Mouse (Mus musculus): ENCODE measurements around the gene Angptl8. TPM values are rescaled to one million over a fixed set of nuclear protein-coding genes. Genes with fewer than 3 reads are reported as not detected.
A peak's percentile ranks its signal among the peaks of the same experiment; 100 is the strongest.

Angptl8 gene
- polyA plus RNA-seq, 1 experiment from 2014 or later = 0.46 TPM

GRCm38 (mm10) chr9:21870879-21871524 lies 35.7 kb downstream of the Angptl8 start:
- H3K9me3 ChIP-seq = no peaks in the 10 kb centered on the region
- 14% methylated on average over 20 of the region's 20 CpGs for WGBS
- H3K9ac ChIP-seq = no peak overlapping the region
- peaks cover 11% of the 10 kb centered on the region; the same call in 1 of the 2 replicates for H3K27me3 ChIP-seq
- H3K4me1 ChIP-seq (replicated peaks) = no peaks in the 10 kb centered on the region
- no peaks in the 10 kb centered on the region for H3K36me3 ChIP-seq
- H3K4me2 ChIP-seq = peak overlapping the region; percentile 46
- H3K27ac ChIP-seq (replicated peaks) = no peak overlapping the region
- peak; percentile 54 for ATAC-seq (ENCODE audit: low read depth)
- H3K4me3 ChIP-seq = 0 out of 2 replicates have a peak overlapping the region, but pooled peaks have one; percentile 13

- no peak overlapping the region for H3K4me2 ChIP-seq
- WGBS = 65% methylated on average over 4 of the region's 4 CpGs
These were observed 36.9 kb downstream of the Angptl8 start for GRCm38 (mm10) chr9:21872204-21872603.

DNA sequence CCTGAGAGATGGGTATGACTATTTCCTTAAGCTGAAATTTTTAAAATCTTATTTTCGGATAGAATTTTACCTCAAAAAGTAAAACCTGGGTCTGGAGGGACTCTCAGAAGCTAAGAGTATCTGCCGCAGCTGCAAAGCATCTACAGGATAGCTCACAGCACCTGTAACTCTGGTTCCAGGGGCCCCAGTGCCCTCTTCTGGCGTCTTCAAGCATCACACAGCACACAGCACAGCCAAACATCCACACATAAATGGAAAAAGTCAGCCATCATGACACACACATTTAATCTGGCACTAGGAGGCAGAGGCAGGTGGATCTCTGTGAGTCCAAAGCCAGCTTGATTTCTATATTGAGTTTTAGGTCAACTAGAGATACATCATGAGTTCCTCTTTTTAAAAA lies 41.3 kb downstream of the Angptl8 start:
- H3K36me3 ChIP-seq = no peaks in the 10 kb centered on the region

More at GRCm38 (mm10) chr9:21872204-21872603, 36.9 kb downstream of the Angptl8 start:
- no peaks in the 10 kb centered on the region for H3K36me3 ChIP-seq
- H3K4me3 ChIP-seq = no peak overlapping the region
- no peak overlapping the region for H3K27ac ChIP-seq (replicated peaks)
- no peaks in the 10 kb centered on the region for H3K4me1 ChIP-seq (replicated peaks)
- no peak for ATAC-seq (ENCODE audit: low read depth)
- H3K27me3 ChIP-seq = peaks cover 11% of the 10 kb centered on the region; the same call in 1 of the 2 replicates
- H3K9ac ChIP-seq = no peak overlapping the region
- no peaks in the 10 kb centered on the region for H3K9me3 ChIP-seq

More for the DNA sequence above, 41.3 kb downstream of the Angptl8 start:
- WGBS = 60% methylated on average over 3 of the region's 3 CpGs
- H3K4me3 ChIP-seq = no peak overlapping the region
- peaks cover 11% of the 10 kb centered on the region; the same call in 1 of the 2 replicates for H3K27me3 ChIP-seq
- H3K4me1 ChIP-seq (replicated peaks) = no peaks in the 10 kb centered on the region
- no peaks in the 10 kb centered on the region for H3K9me3 ChIP-seq
- no peak overlapping the region for H3K27ac ChIP-seq (replicated peaks)
- no peak for ATAC-seq (ENCODE audit: low read depth)
- H3K9ac ChIP-seq = no peak overlapping the region
- no peak overlapping the region for H3K4me2 ChIP-seq

Small RNAs within 50 kb of the gene (microRNA-seq; reads per million reads assigned to microRNA genes)
- 3.1 reads per million, percentile 14 among the genes with 10 or more reads in this experiment for gene Mir7083

Other genes with a start within 250 kb of the Angptl8 start
- gene Timm29, start 242.8 kb upstream of the Angptl8 start, polyA plus RNA-seq (2015; fragmentation: Nextera tagmentation; extraction: Ambion mirVana) = 54.6 and 58.4 TPM in 2 replicates
- 22.7 and 23.5 TPM in 2 replicates for gene Yipf2, start 242.7 kb upstream of the Angptl8 start, polyA plus RNA-seq (2015; fragmentation: Nextera tagmentation; extraction: Ambion mirVana)
- 149 and 160 TPM in 2 replicates for gene Smarca4, start 219.3 kb upstream of the Angptl8 start, polyA plus RNA-seq (2015; fragmentation: Nextera tagmentation; extraction: Ambion mirVana)
- gene Ldlr, start 112.0 kb upstream of the Angptl8 start, polyA plus RNA-seq (2015; fragmentation: Nextera tagmentation; extraction: Ambion mirVana) = 13.8 and 16.1 TPM in 2 replicates
- 17.5 and 21.0 TPM in 2 replicates for gene Spc24, start 75.2 kb upstream of the Angptl8 start, polyA plus RNA-seq (2015; fragmentation: Nextera tagmentation; extraction: Ambion mirVana)
- 5.3 and 5.9 TPM in 2 replicates for gene Kank2, start 36.8 kb upstream of the Angptl8 start, polyA plus RNA-seq (2015; fragmentation: Nextera tagmentation; extraction: Ambion mirVana)
- gene Dock6, start 17.1 kb downstream of the Angptl8 start, polyA plus RNA-seq (2015; fragmentation: Nextera tagmentation; extraction: Ambion mirVana) = 21.3 and 22.8 TPM in 2 replicates
- 25.9 and 26.2 TPM in 2 replicates for gene Rab3d, start 82.7 kb downstream of the Angptl8 start, polyA plus RNA-seq (2015; fragmentation: Nextera tagmentation; extraction: Ambion mirVana)
- gene Ccdc159, start 92.0 kb downstream of the Angptl8 start, polyA plus RNA-seq (2015; fragmentation: Nextera tagmentation; extraction: Ambion mirVana) = 7.6 and 8.3 TPM in 2 replicates
- 41.7 and 47.4 TPM in 2 replicates for gene Tmem205, start 92.0 kb downstream of the Angptl8 start, polyA plus RNA-seq (2015; fragmentation: Nextera tagmentation; extraction: Ambion mirVana)
- 69.5 and 73.1 TPM in 2 replicates for gene Plppr2, start 101.5 kb downstream of the Angptl8 start, polyA plus RNA-seq (2015; fragmentation: Nextera tagmentation; extraction: Ambion mirVana)
- gene Swsap1, start 120.2 kb downstream of the Angptl8 start, polyA plus RNA-seq (2015; fragmentation: Nextera tagmentation; extraction: Ambion mirVana) = 8.8 and 10.7 TPM in 2 replicates
- 2.1 and 2.8 TPM in 2 replicates for gene Epor, start 128.0 kb downstream of the Angptl8 start, polyA plus RNA-seq (2015; fragmentation: Nextera tagmentation; extraction: Ambion mirVana)
- 1.7 and 1.9 TPM in 2 replicates for gene Rgl3, start 153.9 kb downstream of the Angptl8 start, polyA plus RNA-seq (2015; fragmentation: Nextera tagmentation; extraction: Ambion mirVana)
- gene Ccdc151, start 167.1 kb downstream of the Angptl8 start, polyA plus RNA-seq (2015; fragmentation: Nextera tagmentation; extraction: Ambion mirVana) = 3.2 and 3.8 TPM in 2 replicates
- 101 and 108 TPM in 2 replicates for gene Prkcsh, start 167.3 kb downstream of the Angptl8 start, polyA plus RNA-seq (2015; fragmentation: Nextera tagmentation; extraction: Ambion mirVana)
- 82.7 and 86.9 TPM in 2 replicates for gene Elavl3, start 216.5 kb downstream of the Angptl8 start, polyA plus RNA-seq (2015; fragmentation: Nextera tagmentation; extraction: Ambion mirVana)
- not detected in 2 replicates for gene Gm49318, start 235.7 kb downstream of the Angptl8 start, polyA plus RNA-seq (2015; fragmentation: Nextera tagmentation; extraction: Ambion mirVana)
- gene Zfp653, start 235.9 kb downstream of the Angptl8 start, polyA plus RNA-seq (2015; fragmentation: Nextera tagmentation; extraction: Ambion mirVana) = 16.5 and 16.6 TPM in 2 replicates
- gene Ecsit, start 249.9 kb downstream of the Angptl8 start, polyA plus RNA-seq (2015; fragmentation: Nextera tagmentation; extraction: Ambion mirVana) = 47.9 and 57.8 TPM in 2 replicates